Mouse (Mus musculus): Measurements from ENCODE around the gene Gart. TPM values are rescaled to one million over a fixed set of nuclear protein-coding genes. Genes with fewer than 3 reads are reported as not detected.

The Gart gene
- polyA plus RNA-seq, 1 experiment from 2014 or later = 33.4 TPM

DNA sequence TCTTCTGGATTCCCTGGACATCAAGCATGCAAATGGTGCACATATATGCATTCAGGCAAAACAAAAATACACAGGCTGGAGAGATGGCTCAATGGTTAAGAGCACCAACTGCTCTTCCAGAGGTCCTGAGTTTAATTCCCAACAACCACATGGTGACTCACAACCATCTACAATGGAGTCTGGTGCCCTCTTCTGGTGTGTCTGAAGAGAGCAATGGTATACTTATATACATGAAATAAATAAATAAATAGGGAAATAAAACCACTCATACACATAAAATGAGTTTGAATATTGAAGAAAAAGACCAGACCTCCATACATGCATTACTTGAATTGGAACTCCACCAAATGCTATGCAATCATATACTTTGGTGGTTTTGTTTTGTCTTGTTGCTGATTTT, 47.5 kb downstream of the Gart start:
- ATAC-seq = no peak
- Histone ChIP-seq H3K27ac (ENCODE audit: low read depth) (no peak overlapping the region), H3K4me2 (ENCODE audit: low read depth, low read length) (no peak overlapping the region), H3K4me1 (ENCODE audit: insufficient read depth) (peaks cover 19% of the 10 kb centered on the region), H3K27me3 (ENCODE audit: insufficient read depth, low read length) (no peaks in the 10 kb centered on the region), H3K36me3 (replicated peaks; ENCODE audit: insufficient read depth, low read length) (no peaks in the 10 kb centered on the region), H3K9ac (replicated peaks) (no peak overlapping the region), H3K9me3 (ENCODE audit: low read length) (no peaks in the 10 kb centered on the region), H3K4me3 (ENCODE audit: low read depth, low read length) (no peak overlapping the region)
- DNase-seq = no peak
- no peak for TF ChIP-seq EP300 (IDR thresholded peaks at IDR 0.05; ENCODE audit: low read depth)
- peak; percentile 19 for TF ChIP-seq CTCF (IDR thresholded peaks at IDR 0.05; ENCODE audit: low read depth)

DNA sequence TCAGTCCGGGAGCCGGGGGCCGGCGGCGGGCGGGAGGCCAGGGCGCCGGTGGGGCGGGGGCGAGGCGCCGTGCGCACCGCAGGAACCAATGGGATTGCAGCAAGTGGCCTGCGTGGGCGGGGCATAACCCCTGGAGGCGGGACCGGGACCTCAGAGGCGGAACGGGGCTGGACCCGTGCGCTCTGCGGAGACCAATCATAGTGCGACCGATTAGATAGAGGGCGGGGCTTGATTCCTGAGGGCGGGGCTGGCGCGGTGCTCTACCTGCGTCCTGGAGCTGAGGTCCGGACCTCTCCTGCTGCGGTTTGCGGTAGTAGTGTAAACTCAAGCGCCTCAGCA, 49.1 kb downstream of the Gart start, which contains the start of gene Tmem50b:
Tmem50b (minus strand) TSS at position 129 of the 339 bp plus-strand sequence.
- H3K4me2 ChIP-seq (ENCODE audit: low read depth, low read length) = peak within 1 kb of the TSS; percentile 99
- 0% methylated on average over 23 of the region's 34 CpGs for WGBS (ENCODE audit: insufficient replicate concordance)
- H3K36me3 ChIP-seq (replicated peaks; ENCODE audit: insufficient read depth, low read length) = no peaks in the 10 kb centered on the region
- DNase-seq = peak; percentile 100
- no peaks in the 10 kb centered on the region for H3K27me3 ChIP-seq (ENCODE audit: insufficient read depth, low read length)
- ATAC-seq = peak; percentile 99
- TF ChIP-seq EP300 (IDR thresholded peaks at IDR 0.05; ENCODE audit: low read depth) = no peak
- TF ChIP-seq CTCF (IDR thresholded peaks at IDR 0.05; ENCODE audit: low read depth) = no peak
- no peaks in the 10 kb centered on the region for H3K9me3 ChIP-seq (ENCODE audit: low read length)
- peaks cover 19% of the 10 kb centered on the region for H3K4me1 ChIP-seq (ENCODE audit: insufficient read depth)
- H3K9ac ChIP-seq (replicated peaks) = peak within 1 kb of the TSS; percentile 85
- H3K4me3 ChIP-seq (ENCODE audit: low read depth, low read length) = peak within 1 kb of the TSS; percentile 74
- peak within 1 kb of the TSS; percentile 71 for H3K27ac ChIP-seq (ENCODE audit: low read depth)

- Histone ChIP-seq H3K4me2 (ENCODE audit: low read depth, low read length) (peak overlapping the region; percentile 99), H3K9ac (replicated peaks) (peak overlapping the region; percentile 85), H3K36me3 (replicated peaks; ENCODE audit: insufficient read depth, low read length) (no peaks in the 10 kb centered on the region), H3K4me3 (ENCODE audit: low read depth, low read length) (peak overlapping the region; percentile 74), H3K27me3 (ENCODE audit: insufficient read depth, low read length) (no peaks in the 10 kb centered on the region), H3K4me1 (ENCODE audit: insufficient read depth) (peaks cover 19% of the 10 kb centered on the region), H3K27ac (ENCODE audit: low read depth) (peak overlapping the region; percentile 71), H3K9me3 (ENCODE audit: low read length) (no peaks in the 10 kb centered on the region)
- TF ChIP-seq EP300 (IDR thresholded peaks at IDR 0.05; ENCODE audit: low read depth) (no peak), CTCF (IDR thresholded peaks at IDR 0.05; ENCODE audit: low read depth) (no peak)
- WGBS (ENCODE audit: insufficient replicate concordance) = under 1% methylated on average over 63 of the region's 75 CpGs
- ATAC-seq = peak; percentile 66
- peak; percentile 41 for DNase-seq
These were observed 49.7 kb downstream of the Gart start for GRCm38 (mm10) chr16:91596779-91597671.

GRCm38 (mm10) chr16:91596397-91596778, 50.4 kb downstream of the Gart start:
- Histone ChIP-seq H3K9me3 (ENCODE audit: low read length) (no peaks in the 10 kb centered on the region), H3K4me3 (ENCODE audit: low read depth, low read length) (peak overlapping the region; percentile 74), H3K36me3 (replicated peaks; ENCODE audit: insufficient read depth, low read length) (0 out of 2 replicates have a peak, but pooled peaks cover 3% of the 10 kb centered on the region), H3K4me1 (ENCODE audit: insufficient read depth) (peaks cover 16% of the 10 kb centered on the region), H3K27ac (ENCODE audit: low read depth) (0 out of 2 replicates have a peak overlapping the region, but pooled peaks have one; percentile 71), H3K4me2 (ENCODE audit: low read depth, low read length) (peak overlapping the region; percentile 99), H3K27me3 (ENCODE audit: insufficient read depth, low read length) (no peaks in the 10 kb centered on the region), H3K9ac (replicated peaks) (peak overlapping the region; percentile 85)
- TF ChIP-seq CTCF (IDR thresholded peaks at IDR 0.05; ENCODE audit: low read depth) = no peak
- no peak for TF ChIP-seq EP300 (IDR thresholded peaks at IDR 0.05; ENCODE audit: low read depth)
- WGBS (ENCODE audit: insufficient replicate concordance) = 11% methylated on average over 9 of the region's 9 CpGs
- DNase-seq (no peak), ATAC-seq (no peak)

- no peak for DNase-seq
These were observed 51.7 kb downstream of the Gart start for GRCm38 (mm10) chr16:91595076-91595475.

DNA sequence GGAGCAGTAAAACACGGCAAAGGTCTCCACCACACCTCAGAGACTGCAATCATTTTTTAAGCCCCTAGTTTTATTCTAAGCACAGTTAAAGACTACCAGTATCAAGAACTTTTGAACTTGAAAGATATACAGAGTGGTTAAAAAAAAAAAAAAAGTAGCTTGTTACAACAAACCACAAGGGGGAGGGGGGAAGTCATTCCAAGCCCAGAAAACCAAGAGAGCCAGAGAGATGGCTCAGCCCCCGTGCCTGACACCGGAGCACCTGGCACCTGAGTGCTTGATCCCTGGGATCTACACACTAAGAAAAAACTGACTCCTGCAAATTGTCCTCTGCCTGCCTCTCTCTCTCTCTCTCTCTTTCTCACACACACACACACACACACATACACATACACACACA, 53.5 kb downstream of the Gart start:
- H3K36me3 ChIP-seq (replicated peaks; ENCODE audit: insufficient read depth, low read length) = 0 out of 2 replicates have a peak, but pooled peaks cover 3% of the 10 kb centered on the region
- H3K9ac ChIP-seq (replicated peaks) = no peak overlapping the region
- no peak overlapping the region for H3K27ac ChIP-seq (ENCODE audit: low read depth)
- ATAC-seq = no peak
- 45% methylated on average over 3 of the region's 3 CpGs for WGBS (ENCODE audit: insufficient replicate concordance)
- no peaks in the 10 kb centered on the region for H3K9me3 ChIP-seq (ENCODE audit: low read length)
- H3K4me2 ChIP-seq (ENCODE audit: low read depth, low read length) = no peak overlapping the region
- peaks cover 9% of the 10 kb centered on the region for H3K4me1 ChIP-seq (ENCODE audit: insufficient read depth)
- H3K27me3 ChIP-seq (ENCODE audit: insufficient read depth, low read length) = no peaks in the 10 kb centered on the region
- TF ChIP-seq CTCF (IDR thresholded peaks at IDR 0.05; ENCODE audit: low read depth) (no peak), EP300 (IDR thresholded peaks at IDR 0.05; ENCODE audit: low read depth) (no peak)
- no peak for DNase-seq
- H3K4me3 ChIP-seq (ENCODE audit: low read depth, low read length) = no peak overlapping the region

More at GRCm38 (mm10) chr16:91595076-91595475, 51.7 kb downstream of the Gart start:
- no peak overlapping the region for H3K27ac ChIP-seq (ENCODE audit: low read depth)
- no peak overlapping the region for H3K9ac ChIP-seq (replicated peaks)
- no peak for ATAC-seq
- no peaks in the 10 kb centered on the region for H3K9me3 ChIP-seq (ENCODE audit: low read length)
- H3K27me3 ChIP-seq (ENCODE audit: insufficient read depth, low read length) = no peaks in the 10 kb centered on the region
- no peak overlapping the region for H3K4me2 ChIP-seq (ENCODE audit: low read depth, low read length)
- peaks cover 9% of the 10 kb centered on the region for H3K4me1 ChIP-seq (ENCODE audit: insufficient read depth)
- TF ChIP-seq EP300 (IDR thresholded peaks at IDR 0.05; ENCODE audit: low read depth) (no peak), CTCF (IDR thresholded peaks at IDR 0.05; ENCODE audit: low read depth) (no peak)
- 0 out of 2 replicates have a peak, but pooled peaks cover 3% of the 10 kb centered on the region for H3K36me3 ChIP-seq (replicated peaks; ENCODE audit: insufficient read depth, low read length)
- 87% methylated on average over 6 of the region's 6 CpGs for WGBS (ENCODE audit: insufficient replicate concordance)
- no peak overlapping the region for H3K4me3 ChIP-seq (ENCODE audit: low read depth, low read length)
